Mouse (Mus musculus) embryonic facial prominence, embryonic 11.5 days (tissue): ENCODE measurements around the gene AI837181. TPM values are rescaled to one million over a fixed set of nuclear protein-coding genes. Genes with fewer than 3 reads are reported as not detected.

Source experiments
- ATAC-seq: fragments of 200-750 bp; cut with Nextera tagmentation; replicated peaks from 2 replicates; pipeline ENCODE4 v1.8.0; 2017; ENCODE audit warnings: low read depth; ENCODE audit not compliant: insufficient number of reproducible peaks, low FRiP score, low TSS enrichment
- DNase-seq: peaks from one replicate; pipeline ENCODE4 v3.0.0-alpha.2; 2015; ENCODE audit warnings: low spot score
- H3K27ac ChIP-seq: fragments of 300-500 bp; sonication (generic); replicated peaks from 2 replicates; pipeline ENCODE4 v1.5.1; 2014; ENCODE audit warnings: mild to moderate bottlenecking, low read depth, low read length, control low read depth
- H3K27me3 ChIP-seq: fragments of 300-500 bp; sonication (generic); 2 replicates; pipeline ENCODE4 v1.6.1; 2014; ENCODE audit warnings: mild to moderate bottlenecking, low read length, moderate library complexity, mixed read lengths; ENCODE audit not compliant: control insufficient read depth, insufficient read depth
- H3K36me3 ChIP-seq: fragments of 300-500 bp; sonication (generic); replicated peaks from 2 replicates; pipeline ENCODE4 v1.6.1; 2014; ENCODE audit warnings: low read depth, mild to moderate bottlenecking, low read length, moderate library complexity, mixed read lengths; ENCODE audit not compliant: control insufficient read depth, insufficient read depth
- H3K4me1 ChIP-seq: fragments of 300-500 bp; sonication (generic); 2 replicates; pipeline ENCODE4 v1.6.1; 2014; ENCODE audit warnings: low read length, mixed read lengths; ENCODE audit not compliant: control insufficient read depth, insufficient read depth
- H3K4me2 ChIP-seq: fragments of 300-500 bp; sonication (generic); 2 replicates; pipeline ENCODE4 v1.6.1; 2014; ENCODE audit warnings: low read depth, mild to moderate bottlenecking, control low read depth, low read length, moderate library complexity
- H3K4me3 ChIP-seq: fragments of 300-500 bp; sonication (generic); 2 replicates; pipeline ENCODE4 v1.5.1; 2014; ENCODE audit warnings: low read depth, low read length, control low read depth
- H3K9ac ChIP-seq: fragments of 300-500 bp; sonication (generic); replicated peaks from 2 replicates; pipeline ENCODE4 v1.6.1; 2014; ENCODE audit warnings: mild to moderate bottlenecking, control low read depth, low read length
- H3K9me3 ChIP-seq: fragments of 300-500 bp; sonication (generic); replicated peaks from 2 replicates; pipeline ENCODE4 v1.6.1; 2016; ENCODE audit warnings: mild to moderate bottlenecking, low read length, inconsistent platforms, mixed read lengths; ENCODE audit not compliant: control insufficient read depth
- WGBS: fragments of 180-500 bp; shearing (Covaris S2); extraction: QIAGEN DNeasy Blood & Tissue Kit; methylation state at CpG from one replicate; pipeline ENCODE4 v1.1.7; 2014; 5-methylcytosine and 5-hydroxymethylcytosine counted together
- polyA plus RNA-seq: library from polyadenylated mRNA; unstranded; fragments of >200 nt; fragmentation: Nextera tagmentation; extraction: Ambion mirVana; gene quantifications from 2 replicates; pipeline ENCODE4 v1.2.1, GENCODE M21; 2014

Gene AI837181
- polyA plus RNA-seq, 1 experiment from 2014 or later: 33.2 TPM

GRCm38 (mm10) chr19:5459896-5460295 is 35.0 kb downstream of the AI837181 start:
- Histone ChIP-seq H3K4me3 (peak overlapping the region; percentile 56), H3K27me3 (no peaks in the 10 kb centered on the region), H3K9ac (peak overlapping the region; percentile 56), H3K9me3 (no peaks in the 10 kb centered on the region), H3K36me3 (no peaks in the 10 kb centered on the region; the same call in none of the 2 replicates), H3K4me2 (peak overlapping the region; percentile 47), H3K4me1 (peaks cover 6% of the 10 kb centered on the region; the same call in 1 of the 2 replicates), H3K27ac (no peak overlapping the region)
- 30% methylated on average over 3 of the region's 3 CpGs for WGBS
- ATAC-seq: no peak
- no peak for DNase-seq

- peak within 1 kb of the TSS; percentile 56 for H3K9ac ChIP-seq
- H3K27ac ChIP-seq: no peak within 1 kb of the TSS
- H3K27me3 ChIP-seq: no peaks in the 10 kb centered on the region
- under 1% methylated on average over 32 of the region's 32 CpGs for WGBS
- DNase-seq (peak; percentile 95), ATAC-seq (peak; percentile 39; the same call in 1 of the 2 replicates)
- peak within 1 kb of the TSS; percentile 56 for H3K4me3 ChIP-seq
- H3K4me2 ChIP-seq: peak within 1 kb of the TSS; percentile 92
- H3K36me3 ChIP-seq: no peaks in the 10 kb centered on the region; the same call in none of the 2 replicates
- no peaks in the 10 kb centered on the region for H3K9me3 ChIP-seq
- H3K4me1 ChIP-seq: peaks cover 6% of the 10 kb centered on the region; the same call in 1 of the 2 replicates
Measured at GRCm38 (mm10) chr19:5460465-5460911, 35.5 kb downstream of the AI837181 start, which contains the start of gene Fibp. Gene Fibp (plus strand): TSS chr19:5460615.

GRCm38 (mm10) chr19:5461411-5461810 is 36.5 kb downstream of the AI837181 start:
- H3K9ac ChIP-seq: peak overlapping the region; percentile 56
- WGBS: 85% methylated on average over 6 of the region's 6 CpGs
- no peak for ATAC-seq

GRCm38 (mm10) chr19:5463212-5463611 is 38.3 kb downstream of the AI837181 start:
- no peak overlapping the region for H3K9ac ChIP-seq
- ATAC-seq (no peak), DNase-seq (no peak)
- H3K4me2 ChIP-seq: no peak overlapping the region
- no peak overlapping the region for H3K27ac ChIP-seq
- no peak overlapping the region for H3K4me3 ChIP-seq
- peaks cover 5% of the 10 kb centered on the region for H3K36me3 ChIP-seq
- no peaks in the 10 kb centered on the region for H3K9me3 ChIP-seq
- no peaks in the 10 kb centered on the region; the same call in 1 of the 2 replicates for H3K4me1 ChIP-seq
- no peaks in the 10 kb centered on the region for H3K27me3 ChIP-seq
- 87% methylated on average over 9 of the region's 9 CpGs for WGBS

More at GRCm38 (mm10) chr19:5461411-5461810, 36.5 kb downstream of the AI837181 start:
- Histone ChIP-seq H3K36me3 (peaks cover 5% of the 10 kb centered on the region), H3K27ac (no peak overlapping the region), H3K4me1 (peaks cover 3% of the 10 kb centered on the region; the same call in 1 of the 2 replicates), H3K4me2 (no peak overlapping the region; the same call in 1 of the 2 replicates), H3K27me3 (no peaks in the 10 kb centered on the region), H3K9me3 (no peaks in the 10 kb centered on the region), H3K4me3 (peak overlapping the region; percentile 56; the same call in 1 of the 2 replicates)
- DNase-seq: no peak

GRCm38 (mm10) chr19:5463791-5464562 is 39.0 kb downstream of the AI837181 start:
- H3K9ac ChIP-seq: peak overlapping the region; percentile 6; the same call in 1 of the 2 replicates
- H3K9me3 ChIP-seq: no peaks in the 10 kb centered on the region
- peaks cover 5% of the 10 kb centered on the region for H3K36me3 ChIP-seq
- DNase-seq (peak; percentile 88), ATAC-seq (peak; percentile 47; the same call in 1 of the 2 replicates)
- H3K4me3 ChIP-seq: peak overlapping the region; percentile 12; the same call in 1 of the 2 replicates
- 50% methylated on average over 15 of the region's 15 CpGs for WGBS
- H3K4me2 ChIP-seq: peak overlapping the region; percentile 0; the same call in 1 of the 2 replicates
- H3K4me1 ChIP-seq: no peaks in the 10 kb centered on the region
- H3K27ac ChIP-seq: no peak overlapping the region
- H3K27me3 ChIP-seq: no peaks in the 10 kb centered on the region

- Histone ChIP-seq H3K36me3 (peaks cover 5% of the 10 kb centered on the region), H3K27me3 (no peaks in the 10 kb centered on the region), H3K4me3 (no peak overlapping the region), H3K27ac (no peak overlapping the region), H3K9ac (no peak overlapping the region), H3K4me1 (no peaks in the 10 kb centered on the region), H3K4me2 (no peak overlapping the region), H3K9me3 (no peaks in the 10 kb centered on the region)
- ATAC-seq: no peak
- 92% methylated on average over 8 of the region's 8 CpGs for WGBS
- no peak for DNase-seq
Measured at GRCm38 (mm10) chr19:5465037-5465436, 40.1 kb downstream of the AI837181 start.

- Histone ChIP-seq H3K27ac (no peak overlapping the region), H3K9ac (no peak overlapping the region), H3K4me1 (no peaks in the 10 kb centered on the region), H3K4me3 (no peak overlapping the region), H3K9me3 (no peaks in the 10 kb centered on the region), H3K27me3 (no peaks in the 10 kb centered on the region), H3K4me2 (no peak overlapping the region), H3K36me3 (peaks cover 5% of the 10 kb centered on the region)
- WGBS: 95% methylated on average over 6 of the region's 6 CpGs
- ATAC-seq (no peak), DNase-seq (no peak)
Measured at GRCm38 (mm10) chr19:5466916-5467500, 42.1 kb downstream of the AI837181 start.
